ENCODE assay signal across 15 mouse cellular contexts in genomic region chr17:43327810-43328209, GRCm38 (mm10). TPM values are rescaled to one million over a fixed set of nuclear protein-coding genes. Genes with fewer than 3 reads are reported as not detected.
DNase-seq lines count a peak whose midpoint lies in the region; ATAC-seq and TF ChIP-seq lines count a peak whose summit lies in the region.
"Had no signal": no experiment of that assay in that cellular context is flagged by ENCODE, and none has a peak within 500 bp of the region (broad histone marks: within the 10 kb centered on the region; RNA-seq: fewer than 3 reads in every experiment).

No protein-coding gene starts in this region.

- H3K36me3 ChIP-seq in heart, embryonic 10.5 days: no peaks in the 10 kb centered on the region
- no peaks in the 10 kb centered on the region for H3K36me3 ChIP-seq in midbrain, embryonic 10.5 days
- no peaks in the 10 kb centered on the region for H3K36me3 ChIP-seq in midbrain, embryonic 13.5 days
- no peaks in the 10 kb centered on the region for H3K36me3 ChIP-seq in liver, embryonic 14.5 days (replicated peaks; ENCODE audit: control insufficient read depth, insufficient read depth, low read depth)
- no peaks in the 10 kb centered on the region for H3K36me3 ChIP-seq in stomach, postnatal 0 days (ENCODE audit: control insufficient read depth, insufficient read depth, low read length)
- H3K36me3 ChIP-seq: limb, embryonic 13.5 days had no signal

- no peaks in the 10 kb centered on the region for H3K27me3 ChIP-seq in heart, embryonic 10.5 days (ENCODE audit: insufficient read depth, poor library complexity, severe bottlenecking)
- no peaks in the 10 kb centered on the region for H3K27me3 ChIP-seq in midbrain, embryonic 10.5 days (ENCODE audit: low read depth, poor library complexity, severe bottlenecking)
- H3K27me3 ChIP-seq in midbrain, embryonic 13.5 days: no peaks in the 10 kb centered on the region
- no peaks in the 10 kb centered on the region for H3K27me3 ChIP-seq in liver, embryonic 14.5 days (ENCODE audit: control insufficient read depth, insufficient read depth, low read length)
- no peaks in the 10 kb centered on the region for H3K27me3 ChIP-seq in stomach, postnatal 0 days (ENCODE audit: control insufficient read depth, insufficient read depth, low read length)
- H3K27me3 ChIP-seq: forebrain, embryonic 13.5 days; limb, embryonic 13.5 days had no signal

- no peak overlapping the region for H3K9ac ChIP-seq in midbrain, embryonic 13.5 days (replicated peaks)
- no peak overlapping the region; the same call in 1 of the 2 replicates for H3K9ac ChIP-seq in liver, embryonic 14.5 days (replicated peaks)
- no peak overlapping the region for H3K9ac ChIP-seq in stomach, postnatal 0 days (ENCODE audit: low read length)

- peak; percentile 60 for TF ChIP-seq EP300 in liver, embryonic 14.5 days (IDR thresholded peaks at IDR 0.05; ENCODE audit: low read depth)
- no peak for TF ChIP-seq EP300 in stomach, postnatal 0 days (optimal IDR thresholded peaks at IDR 0.05)

- no peaks in the 10 kb centered on the region for H3K9me3 ChIP-seq in heart, embryonic 10.5 days
- 0 out of 2 replicates have a peak, but pooled peaks cover 2% of the 10 kb centered on the region for H3K9me3 ChIP-seq in midbrain, embryonic 10.5 days (replicated peaks)
- 0 out of 2 replicates have a peak, but pooled peaks cover 2% of the 10 kb centered on the region for H3K9me3 ChIP-seq in midbrain, embryonic 13.5 days
- H3K9me3 ChIP-seq in liver, embryonic 14.5 days (ENCODE audit: control insufficient read depth, low read length): no peaks in the 10 kb centered on the region
- no peaks in the 10 kb centered on the region for H3K9me3 ChIP-seq in stomach, postnatal 0 days (ENCODE audit: control insufficient read depth, low read length)
- H3K9me3 ChIP-seq: forebrain, embryonic 13.5 days had no signal

- H3K4me3 ChIP-seq in heart, embryonic 10.5 days: no peak overlapping the region
- no peak overlapping the region for H3K4me3 ChIP-seq in midbrain, embryonic 10.5 days
- no peak overlapping the region for H3K4me3 ChIP-seq in midbrain, embryonic 13.5 days (replicated peaks)
- H3K4me3 ChIP-seq in liver, embryonic 14.5 days (ENCODE audit: insufficient read depth in 1 of 2, low read depth in 2 of 2, low read length in 2 of 2): no peak overlapping the region
- H3K4me3 ChIP-seq in stomach, postnatal 0 days (ENCODE audit: low read depth, low read length): no peak overlapping the region
- H3K4me3 ChIP-seq: myocyte had no signal

- no peak overlapping the region for H3K4me2 ChIP-seq in midbrain, embryonic 13.5 days (replicated peaks)
- peak overlapping the region; percentile 62 for H3K4me2 ChIP-seq in liver, embryonic 14.5 days (ENCODE audit: low read depth)
- H3K4me2 ChIP-seq in stomach, postnatal 0 days (replicated peaks; ENCODE audit: low read depth): no peak overlapping the region

- peak overlapping the region; percentile 89 for H3K27ac ChIP-seq in heart, embryonic 10.5 days
- peak overlapping the region; percentile 89 for H3K27ac ChIP-seq in midbrain, embryonic 10.5 days (replicated peaks)
- H3K27ac ChIP-seq in midbrain, embryonic 13.5 days: no peak overlapping the region
- peak overlapping the region; percentile 88 for H3K27ac ChIP-seq in liver, embryonic 14.5 days
- H3K27ac ChIP-seq in stomach, postnatal 0 days (replicated peaks): no peak overlapping the region

- peak; percentile 83 for DNase-seq in heart, embryonic 10.5 days (ENCODE audit: low spot score)
- DNase-seq in heart, adult 18-20 months: no peak
- DNase-seq in midbrain, embryonic 10.5 days (ENCODE audit: low spot score): no peak
- DNase-seq in liver, embryonic 14.5 days (ENCODE audit: low read depth in 3 of 3, low spot score in 3 of 3): peak; percentile 67 to 71 (median 69)
- DNase-seq in stomach, postnatal 0 days (ENCODE audit: low spot score): no peak
- DNase-seq in right cerebral cortex, adult 18-20 months: no peak
- no peak for DNase-seq in gastrocnemius, adult 8-10 months (ENCODE audit: low spot score in 2 of 2)
- DNase-seq: adrenal gland, postnatal 25 days; cerebellum, postnatal 10 days had no signal

- no peak for ATAC-seq in midbrain, embryonic 13.5 days
- peak; percentile 82 for ATAC-seq in liver, embryonic 14.5 days (ENCODE audit: insufficient read depth)
- 0 out of 2 replicates have a peak, but pooled peaks have one; percentile 46 for ATAC-seq in stomach, postnatal 0 days (ENCODE audit: low FRiP score, low TSS enrichment)

- TF ChIP-seq CTCF in liver, embryonic 14.5 days (IDR thresholded peaks at IDR 0.05; ENCODE audit: low read depth): no peak
- TF ChIP-seq CTCF in stomach, postnatal 0 days (IDR thresholded peaks at IDR 0.05; ENCODE audit: low read depth): no peak

- 46% methylated on average over 6 of the region's 6 CpGs for WGBS in heart, embryonic 10.5 days
- 70% methylated on average over 6 of the region's 6 CpGs for WGBS in midbrain, embryonic 10.5 days
- 67% methylated on average over 6 of the region's 6 CpGs for WGBS in midbrain, embryonic 13.5 days
- WGBS in liver, embryonic 14.5 days (ENCODE audit: insufficient replicate concordance): 23% methylated on average over 6 of the region's 6 CpGs
- WGBS in stomach, postnatal 0 days: 71% methylated on average over 3 of the region's 6 CpGs

- H3K4me1 ChIP-seq in heart, embryonic 10.5 days: peaks cover 33% of the 10 kb centered on the region
- H3K4me1 ChIP-seq in midbrain, embryonic 10.5 days: peaks cover 26% of the 10 kb centered on the region
- H3K4me1 ChIP-seq in midbrain, embryonic 13.5 days (replicated peaks): peaks cover 8% of the 10 kb centered on the region
- H3K4me1 ChIP-seq in liver, embryonic 14.5 days (replicated peaks; ENCODE audit: control insufficient read depth in 2 of 2, insufficient read depth in 2 of 2, low read length in 1 of 2): peaks cover 40 to 66% of the 10 kb centered on the region in 2 experiments
- H3K4me1 ChIP-seq in stomach, postnatal 0 days (replicated peaks; ENCODE audit: control insufficient read depth, insufficient read depth): no peaks in the 10 kb centered on the region

RNA-seq across cellular contexts. Expression of gene Adgrf5, which starts 32.4 kb away (rescaled TPM):
- polyA plus RNA-seq in heart, embryonic 10.5 days (2016; fragmentation: Nextera tagmentation; extraction: Ambion mirVana): 12.6 and 19.4 TPM in 2 replicates
- 100 to 1,000 TPM; 168 to 185 TPM for total RNA-seq in heart, adult 18-20 months (2021)
- 6.6 and 9.3 TPM in 2 replicates for polyA plus RNA-seq in midbrain, embryonic 10.5 days (2016; fragmentation: Nextera tagmentation; extraction: Ambion mirVana)
- 6.9 and 8.6 TPM in 2 replicates for polyA plus RNA-seq in midbrain, embryonic 13.5 days (2015; fragmentation: Nextera tagmentation; extraction: Ambion mirVana)
- polyA plus RNA-seq in liver, embryonic 14.5 days (2012; rRNA removed): 1.5 and 2.3 TPM in 2 replicates
- 1.5 and 2.4 TPM in 2 replicates for polyA plus RNA-seq in liver, embryonic 14.5 days (2014; fragmentation: Nextera tagmentation; extraction: Ambion mirVana)
- 3.2 and 3.6 TPM in 2 replicates for polyA plus RNA-seq in stomach, postnatal 0 days (2015; fragmentation: Nextera tagmentation; extraction: Ambion mirVana)
- total RNA-seq in gastrocnemius, adult 8-10 months (2022): 10 to 100 TPM; 52.7 to 77.3 (median 63.6) TPM

RNA-seq across cellular contexts. Expression of gene Adgrf1, which starts 57.7 kb away (rescaled TPM):
- 0.10 TPM in 1 of 2 replicates, not detected in the other for polyA plus RNA-seq in heart, embryonic 10.5 days (2016; fragmentation: Nextera tagmentation; extraction: Ambion mirVana)
- total RNA-seq in heart, adult 18-20 months (2021): not detected
- not detected in 2 replicates for polyA plus RNA-seq in midbrain, embryonic 10.5 days (2016; fragmentation: Nextera tagmentation; extraction: Ambion mirVana)
- polyA plus RNA-seq in midbrain, embryonic 13.5 days (2015; fragmentation: Nextera tagmentation; extraction: Ambion mirVana): not detected in 2 replicates
- 0.51 and 0.66 TPM in 2 replicates for polyA plus RNA-seq in liver, embryonic 14.5 days (2012; rRNA removed)
- 0.48 and 0.69 TPM in 2 replicates for polyA plus RNA-seq in liver, embryonic 14.5 days (2014; fragmentation: Nextera tagmentation; extraction: Ambion mirVana)
- polyA plus RNA-seq in stomach, postnatal 0 days (2015; fragmentation: Nextera tagmentation; extraction: Ambion mirVana): 0.17 and 0.29 TPM in 2 replicates
- not detected for total RNA-seq in gastrocnemius, adult 8-10 months (2022)
- total RNA-seq: adrenal gland, postnatal 25 days; layer of hippocampus, adult 8-10 months had no signal
- polyA plus RNA-seq: C2C12; forebrain, embryonic 13.5 days; myocyte had no signal

Comparison
In these comparisons a context has a peak if more than half of its experiments do, and no peak if none do; other contexts are left out.
1. DNase-seq: peak in heart, embryonic 10.5 days (single experiment) and liver, embryonic 14.5 days (3 of 3); none in heart, adult 18-20 months (0 of 2), midbrain, embryonic 10.5 days (single experiment), stomach, postnatal 0 days (single experiment), right cerebral cortex, adult 18-20 months (single experiment) and gastrocnemius, adult 8-10 months (0 of 2).
2. H3K27ac ChIP-seq: peak in heart, embryonic 10.5 days (single experiment), midbrain, embryonic 10.5 days (single experiment) and liver, embryonic 14.5 days (single experiment); none in midbrain, embryonic 13.5 days (single experiment) and stomach, postnatal 0 days (single experiment).